Mouse (Mus musculus) CH12.LX (cell line): ENCODE results near the gene Rfxank. TPM values are rescaled to one million over a fixed set of nuclear protein-coding genes. Genes with fewer than 3 reads are reported as not detected.

Experiments
- DNase-seq: peaks from one replicate; pipeline ENCODE4 v3.0.0-alpha.2; 2013; ENCODE audit errors: extremely low read depth
- H3K27ac ChIP-seq: 2 replicates; pipeline ENCODE4 v1.5.1; 2012; ENCODE audit warnings: low read depth, mild to moderate bottlenecking, control low read depth, moderate library complexity; ENCODE audit not compliant: insufficient read depth
- H3K27me3 ChIP-seq: replicated peaks from 2 replicates; pipeline ENCODE3; 2012; ENCODE audit warnings: inconsistent platforms
- H3K36me3 ChIP-seq, 2 experiments: replicated peaks in 1 of 2; 2 replicates each; pipeline versions ENCODE3 to v1.6.1; 2012; ENCODE audit warnings: inconsistent platforms in 1 of 2, low read length in 1 of 2, mild to moderate bottlenecking in 1 of 2, mixed read lengths in 1 of 2, moderate library complexity in 1 of 2; ENCODE audit not compliant: control insufficient read depth in 1 of 2, insufficient read depth in 1 of 2
- H3K4me1 ChIP-seq, 2 experiments: 2 replicates each; pipeline ENCODE4 v1.6.1; 2012; ENCODE audit warnings: inconsistent platforms in 1 of 2, moderate library complexity in 1 of 2; ENCODE audit not compliant: insufficient read depth in 2 of 2, control insufficient read depth in 1 of 2
- H3K4me2 ChIP-seq: 2 replicates; pipeline ENCODE4 v1.6.1; 2012; ENCODE audit warnings: low read depth, mild to moderate bottlenecking, control low read depth; ENCODE audit not compliant: poor library complexity, insufficient read depth, severe bottlenecking
- H3K4me3 ChIP-seq, 3 experiments: fragments of 150-350 bp in 1 of 3; sonication (generic) in 1 of 3; replicated peaks in 1 of 3; 2 replicates each; pipeline versions ENCODE3 to v1.5.1; 2011 to 2012; ENCODE audit warnings: low read depth in 2 of 3, low read length in 2 of 3, mild to moderate bottlenecking in 2 of 3, moderate library complexity in 2 of 3, control low read depth in 1 of 3, improper control_type of control experiment in 1 of 3, inconsistent platforms in 1 of 3, mixed read lengths in 1 of 3; ENCODE audit not compliant: poor library complexity in 1 of 3
- H3K79me2 ChIP-seq: replicated peaks from 2 replicates; pipeline ENCODE4 v1.6.1; 2012; ENCODE audit warnings: mild to moderate bottlenecking, moderate library complexity; ENCODE audit not compliant: control insufficient read depth, poor library complexity, insufficient read depth, severe bottlenecking; ENCODE audit errors: extremely low read depth
- H3K9ac ChIP-seq: 2 replicates; pipeline ENCODE4 v1.6.1; 2012; ENCODE audit warnings: low read depth, mild to moderate bottlenecking, control low read depth, moderate library complexity; ENCODE audit not compliant: insufficient read depth
- H3K9me3 ChIP-seq: replicated peaks from 2 replicates; pipeline ENCODE3; 2012; ENCODE audit warnings: low read length, inconsistent platforms, mixed read lengths
- CHD1 ChIP-seq: IDR thresholded peaks from 2 replicates; pipeline ENCODE4 v1.6.1; 2012; ENCODE audit warnings: low read depth, low read length, improper control_type of control experiment, inconsistent platforms
- E2F4 ChIP-seq: IDR thresholded peaks from 2 replicates; pipeline ENCODE4 v1.6.1; 2011; ENCODE audit warnings: low read depth, low read length, improper control_type of control experiment; ENCODE audit not compliant: insufficient replicate concordance
- ELF1 ChIP-seq: IDR thresholded peaks from 2 replicates; pipeline ENCODE4 v1.6.1; 2014; ENCODE audit warnings: low read depth, mild to moderate bottlenecking, inconsistent platforms, low read length, improper control_type of control experiment
- EP300 ChIP-seq: IDR thresholded peaks from 2 replicates; pipeline ENCODE4 v1.6.1; 2011; ENCODE audit warnings: low read length, improper control_type of control experiment
- ETS1 ChIP-seq: conservative IDR thresholded peaks from 2 replicates; pipeline ENCODE4 v1.6.1; 2012; ENCODE audit warnings: low read depth, mild to moderate bottlenecking, inconsistent platforms, low read length, improper control_type of control experiment, moderate library complexity
- GABPA ChIP-seq: IDR thresholded peaks from 2 replicates; pipeline ENCODE4 v1.6.1; 2012; ENCODE audit warnings: low read depth, low read length, improper control_type of control experiment, inconsistent platforms; ENCODE audit not compliant: insufficient replicate concordance
- HCFC1 ChIP-seq: IDR thresholded peaks from 2 replicates; pipeline ENCODE4 v1.6.1; 2012; ENCODE audit warnings: low read depth, mild to moderate bottlenecking, inconsistent platforms, low read length, improper control_type of control experiment
- IRF4 ChIP-seq: IDR thresholded peaks from 2 replicates; pipeline ENCODE4 v1.6.1; 2014; ENCODE audit warnings: low read depth, mild to moderate bottlenecking, inconsistent platforms, low read length, improper control_type of control experiment
- JUN ChIP-seq: IDR thresholded peaks from 2 replicates; pipeline ENCODE4 v1.6.1; 2011; ENCODE audit warnings: low read depth, mild to moderate bottlenecking, low read length, improper control_type of control experiment, moderate library complexity; ENCODE audit not compliant: insufficient read depth
- JUND ChIP-seq: conservative IDR thresholded peaks from 2 replicates; pipeline ENCODE4 v1.6.1; 2011; ENCODE audit warnings: low read depth, low read length, improper control_type of control experiment
- KAT2A ChIP-seq: IDR thresholded peaks from 2 replicates; pipeline ENCODE4 v1.6.1; 2012; ENCODE audit warnings: low read length, improper control_type of control experiment, inconsistent platforms; ENCODE audit not compliant: insufficient replicate concordance
- MAFK ChIP-seq: IDR thresholded peaks from 2 replicates; pipeline ENCODE4 v1.6.1; 2011; ENCODE audit warnings: low read length, improper control_type of control experiment; ENCODE audit not compliant: insufficient replicate concordance
- MAX ChIP-seq: IDR thresholded peaks from 2 replicates; pipeline ENCODE4 v1.6.1; 2011; ENCODE audit warnings: low read length, improper control_type of control experiment
- MAZ ChIP-seq: IDR thresholded peaks from 2 replicates; pipeline ENCODE4 v1.6.1; 2012; ENCODE audit warnings: low read depth, mild to moderate bottlenecking, inconsistent platforms, low read length, improper control_type of control experiment, moderate library complexity
- MEF2A ChIP-seq: IDR thresholded peaks from 2 replicates; pipeline ENCODE4 v1.6.1; 2014; ENCODE audit warnings: low read depth, mild to moderate bottlenecking, inconsistent platforms, low read length, improper control_type of control experiment, borderline replicate concordance
- MXI1 ChIP-seq: IDR thresholded peaks from 2 replicates; pipeline ENCODE4 v1.6.1; 2011; ENCODE audit warnings: mild to moderate bottlenecking, low read depth, low read length, improper control_type of control experiment
- MYC ChIP-seq: IDR thresholded peaks from 2 replicates; pipeline ENCODE4 v1.6.1; 2011; ENCODE audit warnings: low read depth, mild to moderate bottlenecking, improper control_type of control experiment, low read length
- NELFE ChIP-seq: IDR thresholded peaks from 2 replicates; pipeline ENCODE4 v1.6.1; 2011; ENCODE audit warnings: low read depth, low read length, improper control_type of control experiment
- NRF1 ChIP-seq: IDR thresholded peaks from 2 replicates; pipeline ENCODE4 v1.6.1; 2014; ENCODE audit warnings: low read depth, mild to moderate bottlenecking, inconsistent platforms, low read length, improper control_type of control experiment, moderate library complexity
- PAX5 ChIP-seq: IDR thresholded peaks from 2 replicates; pipeline ENCODE4 v1.6.1; 2012; ENCODE audit warnings: low read length, inconsistent platforms, mixed read lengths
- POLR2A ChIP-seq: IDR thresholded peaks from 2 replicates; pipeline ENCODE4 v1.6.1; 2011; ENCODE audit warnings: low read depth, mild to moderate bottlenecking, improper control_type of control experiment, low read length
- POLR2AphosphoS2 ChIP-seq: IDR thresholded peaks from 2 replicates; pipeline ENCODE4 v1.6.1; 2011; ENCODE audit warnings: low read depth, low read length, improper control_type of control experiment
- RAD21 ChIP-seq: IDR thresholded peaks from 2 replicates; pipeline ENCODE4 v1.6.1; 2011; ENCODE audit warnings: low read depth, mild to moderate bottlenecking, low read length, improper control_type of control experiment, moderate library complexity
- RCOR1 ChIP-seq: conservative IDR thresholded peaks from 2 replicates; pipeline ENCODE4 v1.6.1; 2012; ENCODE audit warnings: low read depth, mild to moderate bottlenecking, inconsistent platforms, low read length, improper control_type of control experiment
- SIN3A ChIP-seq: IDR thresholded peaks from 2 replicates; pipeline ENCODE4 v1.6.1; 2012; ENCODE audit warnings: low read length, improper control_type of control experiment, inconsistent platforms
- SMC3 ChIP-seq: IDR thresholded peaks from 2 replicates; pipeline ENCODE4 v1.6.1; 2011; ENCODE audit warnings: low read depth, low read length, improper control_type of control experiment
- TBP ChIP-seq: conservative IDR thresholded peaks from 2 replicates; pipeline ENCODE4 v1.6.1; 2011; ENCODE audit warnings: low read depth, low read length, improper control_type of control experiment
- TCF12 ChIP-seq: IDR thresholded peaks from 2 replicates; pipeline ENCODE4 v1.6.1; 2014; ENCODE audit warnings: low read depth, mild to moderate bottlenecking, inconsistent platforms, low read length, improper control_type of control experiment
- UBTF ChIP-seq: IDR thresholded peaks from 2 replicates; pipeline ENCODE4 v1.6.1; 2012; ENCODE audit warnings: low read depth, mild to moderate bottlenecking, inconsistent platforms, low read length, improper control_type of control experiment, moderate library complexity
- USF2 ChIP-seq: conservative IDR thresholded peaks from 2 replicates; pipeline ENCODE4 v1.6.1; 2011; ENCODE audit warnings: low read depth, low read length, improper control_type of control experiment
- ZC3H11A ChIP-seq: IDR thresholded peaks from 2 replicates; pipeline ENCODE4 v1.6.1; 2012; ENCODE audit warnings: low read depth, mild to moderate bottlenecking, inconsistent platforms, low read length, improper control_type of control experiment
- ZKSCAN1 ChIP-seq: IDR thresholded peaks from 2 replicates; pipeline ENCODE4 v1.6.1; 2012; ENCODE audit warnings: low read depth, inconsistent platforms, low read length, improper control_type of control experiment, borderline replicate concordance
- ZMIZ1 ChIP-seq: IDR thresholded peaks from 2 replicates; pipeline ENCODE4 v1.6.1; 2012; ENCODE audit warnings: low read depth, mild to moderate bottlenecking, inconsistent platforms, low read length, improper control_type of control experiment
- ZNF384 ChIP-seq: IDR thresholded peaks from 2 replicates; pipeline ENCODE4 v1.6.1; 2012; ENCODE audit warnings: low read depth, low read length, improper control_type of control experiment, inconsistent platforms
- dilution Hi-C: fragments of 300-500 bp; cut with MboI; formaldehyde crosslinking; loops from 2 replicates; pipeline ENCODE4 v1.14.3; 2020; ENCODE audit warnings: low sequenced_read_pairs; ENCODE audit not compliant: extremely low pct_unique_long_range_greater_than_20kb, extremely low pct_ligation_motif_present
- in situ Hi-C: fragments of 300-500 bp; cut with MboI; formaldehyde crosslinking; loops from 3 replicates; pipeline ENCODE4 v1.14.3; 2019; ENCODE audit warnings: low sequenced_read_pairs, low pct_ligation_motif_present, low pct_unique_long_range_greater_than_20kb, mixed read lengths
- polyA plus RNA-seq: library from polyadenylated mRNA; unstranded; fragments of >175 nt; gene quantifications from 2 replicates; pipeline ENCODE4 v1.2.1, GENCODE M21; 2012; ENCODE audit warnings: low read depth; ENCODE audit not compliant: insufficient read length
- total RNA-seq, 2 experiments: library from RNA; depleted of rRNA; stranded (reverse); fragments of 300-350 nt in 1 of 2; fragments of >200 nt in 1 of 2; gene quantifications; 2 replicates each; pipeline ENCODE4 v1.2.3; 2012 to 2014

Gene Rfxank
- total RNA-seq (2012; rRNA removed) (13.8 and 17.2 TPM in 2 replicates), total RNA-seq (2014; rRNA removed) (10.5 and 13.4 TPM in 2 replicates), polyA plus RNA-seq (9.5 and 12.3 TPM in 2 replicates)

DNA sequence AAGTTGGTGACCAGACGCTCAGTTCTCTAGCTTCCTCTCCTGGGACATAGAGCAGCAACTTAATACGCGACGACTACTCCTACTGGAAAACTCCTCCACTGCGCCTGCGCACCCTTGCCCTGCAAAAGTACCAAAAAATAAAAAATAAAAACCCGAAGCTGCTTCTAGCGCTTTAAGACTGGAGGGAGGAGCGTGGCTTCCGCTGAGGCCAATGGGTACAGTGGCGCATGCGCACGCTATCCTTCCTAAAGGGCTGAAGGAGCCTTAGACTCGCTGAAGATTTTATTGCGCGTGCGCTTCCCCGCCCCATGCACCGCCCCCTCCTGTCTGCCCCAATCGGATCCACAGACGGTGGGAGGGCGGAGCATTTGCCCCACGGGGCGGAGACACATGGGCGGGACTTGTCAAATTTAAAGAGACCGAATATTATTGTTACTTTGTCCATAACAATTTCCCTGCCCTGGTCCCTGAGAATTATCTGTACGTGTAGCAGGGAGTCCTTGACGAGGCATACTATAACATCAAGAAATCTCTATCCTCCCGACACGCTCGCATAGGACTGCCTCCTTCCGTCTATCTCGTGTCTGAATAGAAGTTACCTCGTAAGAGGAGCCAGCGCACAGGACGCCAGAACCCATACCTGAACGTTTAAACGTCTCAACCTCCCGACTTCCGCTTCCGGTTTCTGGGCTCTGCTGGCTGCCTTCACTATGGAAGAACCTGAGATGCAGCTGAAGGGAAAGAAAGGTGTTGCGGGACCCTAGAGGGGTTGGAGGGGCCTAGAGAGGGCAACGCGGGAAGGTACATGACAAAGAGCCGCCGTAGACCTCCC lies at the start of gene Rfxank, which contains the start of the genes Borcs8 and Mef2b:
Gene Rfxank (minus strand): TSS at position 129 of the 832 bp plus-strand sequence.
Gene Borcs8 (plus strand): TSS at position 474 of the 832 bp plus-strand sequence.
Gene Mef2b (plus strand): TSS at position 686 of the 832 bp plus-strand sequence.
- in situ Hi-C loops (no loop called here), dilution Hi-C loops (no loop called here)
- Histone ChIP-seq H3K9me3 (no peaks in the 10 kb centered on the region), H3K36me3 (peaks cover 49 to 53% of the 10 kb centered on the region in 2 experiments), H3K4me3 (peak within 1 kb of the TSS; percentile 79 to 92 (median 86)), H3K4me2 (peak within 1 kb of the TSS; percentile 93), H3K27me3 (no peaks in the 10 kb centered on the region), H3K4me1 (peaks cover 13 to 49% of the 10 kb centered on the region in 2 experiments), H3K9ac (peak within 1 kb of the TSS; percentile 91), H3K27ac (peak within 1 kb of the TSS; percentile 85), H3K79me2 (peaks cover 28% of the 10 kb centered on the region)
- TF ChIP-seq MYC (no peak), ZC3H11A (no peak), ETS1 (no peak; the same call in 1 of the 2 replicates), KAT2A (no peak), SMC3 (no peak), MAFK (no peak), NELFE (peak; percentile 59; the same call in 1 of the 2 replicates), IRF4 (no peak), MAZ (no peak), JUND (no peak), ZNF384 (peak; percentile 56), SIN3A (peak; percentile 94), ZKSCAN1 (no peak; the same call in 1 of the 2 replicates), POLR2AphosphoS2 (no peak), MEF2A (no peak), CHD1 (no peak), TCF12 (peak; percentile 72), NRF1 (peak; percentile 97), E2F4 (no peak), JUN (no peak), HCFC1 (peak; percentile 33; the same call in 1 of the 2 replicates), USF2 (no peak), TBP (peak; percentile 47; the same call in 1 of the 2 replicates), POLR2A (peak; percentile 58), EP300 (no peak), MAX (peak; percentile 34; the same call in 1 of the 2 replicates), RAD21 (no peak), MXI1 (peak; percentile 78), UBTF (no peak), ZMIZ1 (no peak), RCOR1 (no peak), GABPA (no peak), ELF1 (peak; percentile 92), PAX5 (no peak)
- peak; percentile 99 for DNase-seq
